Comparison of ENCODE assay signal across 9 mouse cellular contexts in genomic region chr10:96214285-96214684, GRCm38 (mm10).
DNase-seq lines count a peak whose midpoint lies in the region; ATAC-seq and TF ChIP-seq lines count a peak whose summit lies in the region.
"Had no signal": no experiment of that assay in that cellular context is flagged by ENCODE, and none has a peak within 500 bp of the region (broad histone marks: within the 10 kb centered on the region; RNA-seq: fewer than 3 reads in every experiment).

No protein-coding gene starts in this region.

- no peak overlapping the region for H3K4me3 ChIP-seq in heart, embryonic 14.5 days (ENCODE audit: control insufficient read depth in 1 of 2, insufficient read depth in 1 of 2, low read depth in 1 of 2, low read length in 2 of 2)
- no peak overlapping the region for H3K4me3 ChIP-seq in forebrain, postnatal 0 days (ENCODE audit: low read depth, low read length)
- H3K4me3 ChIP-seq in midbrain, embryonic 12.5 days: no peak overlapping the region
- H3K4me3 ChIP-seq: lung, embryonic 15.5 days had no signal

- no peak overlapping the region; a peak in 1 of 4 replicates for H3K27ac ChIP-seq in heart, embryonic 14.5 days (replicated peaks in 1 of 2; ENCODE audit: control insufficient read depth in 1 of 2, insufficient read depth in 1 of 2, low read depth in 2 of 2, low read length in 2 of 2)
- H3K27ac ChIP-seq in forebrain, postnatal 0 days (ENCODE audit: low read depth, low read length): no peak overlapping the region
- no peak overlapping the region; the same call in 1 of the 2 replicates for H3K27ac ChIP-seq in midbrain, embryonic 12.5 days (replicated peaks)
- H3K27ac ChIP-seq: lung, embryonic 15.5 days had no signal

- H3K27me3 ChIP-seq in heart, embryonic 14.5 days (ENCODE audit: control insufficient read depth, insufficient read depth, low read length): no peaks in the 10 kb centered on the region
- H3K27me3 ChIP-seq in forebrain, postnatal 0 days (ENCODE audit: insufficient read depth, low read length): no peaks in the 10 kb centered on the region
- H3K27me3 ChIP-seq in midbrain, embryonic 12.5 days: no peaks in the 10 kb centered on the region
- H3K27me3 ChIP-seq: lung, embryonic 15.5 days had no signal

- no peak overlapping the region for H3K9ac ChIP-seq in heart, embryonic 14.5 days (ENCODE audit: low read length)
- H3K9ac ChIP-seq in forebrain, postnatal 0 days: no peak overlapping the region
- H3K9ac ChIP-seq in midbrain, embryonic 12.5 days (replicated peaks): no peak overlapping the region
- H3K9ac ChIP-seq: lung, embryonic 15.5 days had no signal

- H3K9me3 ChIP-seq in heart, embryonic 14.5 days (ENCODE audit: control insufficient read depth, low read length): no peaks in the 10 kb centered on the region
- no peaks in the 10 kb centered on the region for H3K9me3 ChIP-seq in forebrain, postnatal 0 days (ENCODE audit: low read length)
- H3K9me3 ChIP-seq in midbrain, embryonic 12.5 days: no peaks in the 10 kb centered on the region
- H3K9me3 ChIP-seq: lung, embryonic 15.5 days had no signal

- peak overlapping the region; percentile 31 for H3K4me2 ChIP-seq in heart, embryonic 14.5 days (ENCODE audit: low read length)
- no peak overlapping the region for H3K4me2 ChIP-seq in forebrain, postnatal 0 days (ENCODE audit: low read depth)
- no peak overlapping the region for H3K4me2 ChIP-seq in midbrain, embryonic 12.5 days (replicated peaks)
- H3K4me2 ChIP-seq: lung, embryonic 15.5 days had no signal

- no peak for TF ChIP-seq CTCF in forebrain, postnatal 0 days (IDR thresholded peaks at IDR 0.05; ENCODE audit: low read depth)

- no peak for ATAC-seq in heart, embryonic 14.5 days (ENCODE audit: insufficient number of reproducible peaks, insufficient read depth, low FRiP score, low read depth)
- peak; percentile 21; the same call in 1 of the 2 replicates for ATAC-seq in forebrain, postnatal 0 days
- peak; percentile 18; the same call in 1 of the 2 replicates for ATAC-seq in midbrain, embryonic 12.5 days (ENCODE audit: low FRiP score, low read depth)

- no peaks in the 10 kb centered on the region for H3K36me3 ChIP-seq in heart, embryonic 14.5 days (ENCODE audit: control insufficient read depth, insufficient read depth, low read length)
- H3K36me3 ChIP-seq in forebrain, postnatal 0 days (ENCODE audit: insufficient read depth): no peaks in the 10 kb centered on the region
- H3K36me3 ChIP-seq in midbrain, embryonic 12.5 days: no peaks in the 10 kb centered on the region
- H3K36me3 ChIP-seq: lung, embryonic 15.5 days had no signal

- no peak for DNase-seq in heart, postnatal 10 days
- DNase-seq in MN1 (ENCODE audit: low spot score): peak; percentile 12
- DNase-seq in forebrain, postnatal 0 days: no peak
- no peak for DNase-seq in embryo, embryonic 10 days (ENCODE audit: low spot score)
- no peak for DNase-seq in frontal cortex, postnatal 14 days (ENCODE audit: low spot score in 2 of 2)
- DNase-seq in cerebellum, adult 9-10 months: no peak

- peaks cover 2 to 3% of the 10 kb centered on the region in 2 experiments; a peak in 2 of 4 replicates for H3K4me1 ChIP-seq in heart, embryonic 14.5 days (ENCODE audit: control insufficient read depth in 2 of 2, insufficient read depth in 2 of 2, low read length in 2 of 2)
- no peaks in the 10 kb centered on the region for H3K4me1 ChIP-seq in forebrain, postnatal 0 days (ENCODE audit: insufficient read depth)
- peaks cover 3% of the 10 kb centered on the region; the same call in 1 of the 2 replicates for H3K4me1 ChIP-seq in midbrain, embryonic 12.5 days
- H3K4me1 ChIP-seq: lung, embryonic 15.5 days had no signal

- intact Hi-C loops in heart, postnatal 10 days (cut with DNase I): loop anchor here (1.0 to 10.0 kb wide), 9 partner anchors 82 to 1127 kb away; partner anchors contain the start of gene Btg1

- 60% methylated on average over 7 of the region's 7 CpGs for WGBS in heart, embryonic 14.5 days
- 56% methylated on average over 7 of the region's 7 CpGs for WGBS in forebrain, postnatal 0 days
- 77% methylated on average over 7 of the region's 7 CpGs for WGBS in midbrain, embryonic 12.5 days
